Mouse (Mus musculus) liver, adult (tissue): ENCODE results near the gene Arhgef19.

Experiments
- GATA4 ChIP-seq: IDR thresholded peaks from 2 replicates; pipeline ENCODE4 v1.6.1; 2014; ENCODE audit warnings: mild to moderate bottlenecking, low read length; ENCODE audit not compliant: insufficient replicate concordance

The Arhgef19 gene

GRCm38 (mm10) chr4:141219583-141220213 is 19.6 kb upstream of the Arhgef19 start:
- no peak for TF ChIP-seq GATA4

GRCm38 (mm10) chr4:141221848-141222247 is 17.5 kb upstream of the Arhgef19 start:
- no peak for TF ChIP-seq GATA4

- no peak for TF ChIP-seq GATA4
Measured at GRCm38 (mm10) chr4:141222752-141223151, 16.5 kb upstream of the Arhgef19 start.

- TF ChIP-seq GATA4: no peak
Measured at GRCm38 (mm10) chr4:141228687-141229086, 10.6 kb upstream of the Arhgef19 start.

GRCm38 (mm10) chr4:141233196-141233595 is 6.1 kb upstream of the Arhgef19 start:
- TF ChIP-seq GATA4: no peak

- TF ChIP-seq GATA4: no peak
Measured at GRCm38 (mm10) chr4:141235537-141236111, 3.7 kb upstream of the Arhgef19 start.

GRCm38 (mm10) chr4:141236856-141237255 is 2.4 kb upstream of the Arhgef19 start:
- TF ChIP-seq GATA4: no peak

GRCm38 (mm10) chr4:141238492-141239387 is 559 bp upstream of the Arhgef19 start:
- TF ChIP-seq GATA4: no peak

- no peak for TF ChIP-seq GATA4
Measured at GRCm38 (mm10) chr4:141240617-141241016, 1.3 kb downstream of the Arhgef19 start.

GRCm38 (mm10) chr4:141241861-141242260 is 2.6 kb downstream of the Arhgef19 start:
- no peak for TF ChIP-seq GATA4

GRCm38 (mm10) chr4:141242651-141243241 is 3.4 kb downstream of the Arhgef19 start:
- TF ChIP-seq GATA4: no peak

GRCm38 (mm10) chr4:141243636-141244035 is 4.3 kb downstream of the Arhgef19 start:
- no peak for TF ChIP-seq GATA4

GRCm38 (mm10) chr4:141244401-141244800 is 5.1 kb downstream of the Arhgef19 start:
- no peak for TF ChIP-seq GATA4

GRCm38 (mm10) chr4:141244931-141245425 is 5.7 kb downstream of the Arhgef19 start:
- no peak for TF ChIP-seq GATA4
